16 mouse cellular contexts compared by ENCODE assay signal in the genomic region with DNA sequence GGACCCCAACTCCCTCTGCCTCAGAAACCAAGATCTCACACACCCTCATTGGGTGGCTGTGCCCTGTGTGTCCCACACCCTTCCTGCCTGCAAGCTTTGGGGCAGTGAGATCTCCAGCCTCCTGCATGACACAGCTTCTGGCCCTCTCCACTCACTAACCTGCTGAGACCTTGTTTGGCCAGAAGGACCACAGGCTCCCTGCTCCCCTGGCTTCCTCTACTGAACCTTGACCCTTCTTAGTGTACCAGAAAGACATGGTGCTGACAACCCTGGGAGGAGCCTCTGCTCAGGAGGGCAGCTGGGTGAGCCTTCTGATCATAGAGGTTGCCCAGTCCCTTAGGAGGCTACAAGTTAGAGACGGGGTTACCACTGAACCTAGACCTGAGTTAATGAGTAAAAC. TPM values are rescaled to one million over a fixed set of nuclear protein-coding genes. Genes with fewer than 3 reads are reported as not detected.
A peak's percentile ranks its signal among the peaks of the same experiment; 100 is the strongest.
DNase-seq lines count a peak whose midpoint lies in the region; ATAC-seq and TF ChIP-seq lines count a peak whose summit lies in the region.
"Had no signal": no experiment of that assay in that cellular context is flagged by ENCODE, and none has a peak within 500 bp of the region (broad histone marks: within the 10 kb centered on the region; RNA-seq: fewer than 3 reads in every experiment).

No protein-coding gene starts in this region.

- TF ChIP-seq CTCF in Patski (IDR thresholded peaks at IDR 0.05) = no peak

- peaks cover 39% of the 10 kb centered on the region for H3K36me3 ChIP-seq in intestine, embryonic 15.5 days
- H3K36me3 ChIP-seq in liver, embryonic 15.5 days (replicated peaks) = 0 out of 2 replicates have a peak, but pooled peaks cover 7% of the 10 kb centered on the region
- peaks cover 18% of the 10 kb centered on the region for H3K36me3 ChIP-seq in hindbrain, embryonic 16.5 days (ENCODE audit: control insufficient read depth, insufficient read depth, low read length)

- POLR2A ChIA-PET in Patski (lab: Charles Lee) = interaction anchor here (0.9 to 2.9 kb wide), 3 partner anchors 22 to 70 kb away, joined by 3 to 11 read pairs (median 6); no protein-coding TSS in a partner anchor

- peaks cover 7% of the 10 kb centered on the region; the same call in 1 of the 2 replicates for H3K4me1 ChIP-seq in intestine, embryonic 15.5 days (replicated peaks)
- peaks cover 19% of the 10 kb centered on the region for H3K4me1 ChIP-seq in liver, embryonic 15.5 days (replicated peaks)
- H3K4me1 ChIP-seq in hindbrain, embryonic 16.5 days (ENCODE audit: control insufficient read depth, insufficient read depth, low read depth, low read length) = no peaks in the 10 kb centered on the region

- H3K9ac ChIP-seq in intestine, embryonic 15.5 days = no peak overlapping the region
- no peak overlapping the region for H3K9ac ChIP-seq in liver, embryonic 15.5 days
- H3K9ac ChIP-seq in hindbrain, embryonic 16.5 days (ENCODE audit: low read depth, low read length) = no peak overlapping the region
- H3K9ac ChIP-seq: embryonic facial prominence, embryonic 12.5 days; heart, embryonic 15.5 days; lung, embryonic 15.5 days had no signal

- 46% methylated on average over 1 of the region's 1 CpGs for WGBS in intestine, embryonic 15.5 days
- 39% methylated on average over 1 of the region's 1 CpGs for WGBS in liver, embryonic 15.5 days (ENCODE audit: insufficient replicate concordance)
- WGBS in hindbrain, embryonic 16.5 days = 93% methylated on average over 1 of the region's 1 CpGs

- no peaks in the 10 kb centered on the region for H3K9me3 ChIP-seq in intestine, embryonic 15.5 days
- H3K9me3 ChIP-seq in liver, embryonic 15.5 days (replicated peaks) = no peaks in the 10 kb centered on the region
- no peaks in the 10 kb centered on the region for H3K9me3 ChIP-seq in hindbrain, embryonic 16.5 days (ENCODE audit: control insufficient read depth, low read length)
- H3K9me3 ChIP-seq: embryonic facial prominence, embryonic 12.5 days; heart, embryonic 15.5 days; lung, embryonic 15.5 days; midbrain, embryonic 10.5 days had no signal

- ATAC-seq in Patski = peak; percentile 10
- ATAC-seq in intestine, embryonic 15.5 days = 0 out of 2 replicates have a peak, but pooled peaks have one; percentile 14
- ATAC-seq in liver, embryonic 15.5 days (ENCODE audit: insufficient read depth) = peak; percentile 27; the same call in 1 of the 2 replicates
- ATAC-seq in hindbrain, embryonic 16.5 days = no peak
- ATAC-seq in inflammation-experienced regulatory T-cells, adult 6 months = no peak
- ATAC-seq in megakaryocyte-erythroid progenitor cell, adult 5-6 weeks (replicated peaks; ENCODE audit: low FRiP score, low TSS enrichment, poor library complexity, severe bottlenecking) = no peak
- ATAC-seq: forebrain, embryonic 14.5 days had no signal

- no peak overlapping the region for H3K4me3 ChIP-seq in intestine, embryonic 15.5 days (replicated peaks)
- no peak overlapping the region for H3K4me3 ChIP-seq in liver, embryonic 15.5 days (replicated peaks)
- H3K4me3 ChIP-seq in hindbrain, embryonic 16.5 days (ENCODE audit: low read length) = no peak overlapping the region
- H3K4me3 ChIP-seq: embryonic facial prominence, embryonic 12.5 days; heart, embryonic 15.5 days; left cerebral cortex, adult 2 months; lung, embryonic 15.5 days; midbrain, embryonic 10.5 days had no signal

- no peaks in the 10 kb centered on the region for H3K27me3 ChIP-seq in Patski
- H3K27me3 ChIP-seq in intestine, embryonic 15.5 days (replicated peaks) = no peaks in the 10 kb centered on the region
- no peaks in the 10 kb centered on the region; the same call in 1 of the 2 replicates for H3K27me3 ChIP-seq in liver, embryonic 15.5 days
- H3K27me3 ChIP-seq in hindbrain, embryonic 16.5 days (replicated peaks; ENCODE audit: control insufficient read depth, insufficient read depth, low read length) = no peaks in the 10 kb centered on the region
- H3K27me3 ChIP-seq: embryonic facial prominence, embryonic 12.5 days; heart, embryonic 15.5 days; lung, embryonic 15.5 days had no signal

- H3K4me2 ChIP-seq in intestine, embryonic 15.5 days (replicated peaks) = no peak overlapping the region
- H3K4me2 ChIP-seq in liver, embryonic 15.5 days = no peak overlapping the region
- H3K4me2 ChIP-seq in hindbrain, embryonic 16.5 days (ENCODE audit: low read length) = no peak overlapping the region
- H3K4me2 ChIP-seq: embryonic facial prominence, embryonic 12.5 days; heart, embryonic 15.5 days; lung, embryonic 15.5 days had no signal

- in situ Hi-C loops in Patski (cut with MboI; ENCODE audit: low pct_unique_long_range_greater_than_20kb) = loop anchor here (5.0 kb wide), 1 partner anchor 38 kb away; no protein-coding TSS in a partner anchor

- CTCF ChIA-PET in Patski (lab: Charles Lee) = interaction anchor here (0.7 to 5.4 kb wide), 7 partner anchors 9 to 125 kb away, joined by 3 to 31 read pairs (median 3); no protein-coding TSS in a partner anchor

- H3K27ac ChIP-seq in intestine, embryonic 15.5 days = peak overlapping the region; percentile 32
- peak overlapping the region; percentile 76 for H3K27ac ChIP-seq in liver, embryonic 15.5 days (replicated peaks)
- H3K27ac ChIP-seq in hindbrain, embryonic 16.5 days (ENCODE audit: low read depth, low read length) = no peak overlapping the region
- H3K27ac ChIP-seq: embryonic facial prominence, embryonic 12.5 days; heart, embryonic 15.5 days; left cerebral cortex, adult 2 months; lung, embryonic 15.5 days; midbrain, embryonic 10.5 days had no signal

- no peak for DNase-seq in Patski (ENCODE audit: low read depth, low spot score)
- DNase-seq in kidney, postnatal 10 days = peak; percentile 58
- DNase-seq: cerebellum, postnatal 10 days had no signal

RNA-seq across cellular contexts. Expression of gene Ctrb1, which starts 18.4 kb away (rescaled TPM):
- not detected for polyA plus RNA-seq in Patski (2021)
- 1,145 and 3,143 TPM in 2 replicates for polyA plus RNA-seq in intestine, embryonic 15.5 days (2015; fragmentation: Nextera tagmentation; extraction: Ambion mirVana)
- polyA plus RNA-seq in liver, embryonic 15.5 days (2015; fragmentation: Nextera tagmentation; extraction: Ambion mirVana) = 3.0 and 32.8 TPM in 2 replicates
- not detected in 2 replicates for polyA plus RNA-seq in hindbrain, embryonic 16.5 days (2015; fragmentation: Nextera tagmentation; extraction: Ambion mirVana)
- polyA plus RNA-seq in inflammation-experienced regulatory T-cells, adult 6 months (2017; shearing (Covaris generic)) = not detected
- not detected in 2 replicates for total RNA-seq in megakaryocyte-erythroid progenitor cell, adult 5-6 weeks (2014; fragmentation: Nextera tagmentation)
- not detected in 2 replicates for total RNA-seq in megakaryocyte-erythroid progenitor cell, adult 5-6 weeks (2017)
- total RNA-seq: CH12.LX; gastrocnemius, postnatal 36 days; left cerebral cortex, adult 2 months had no signal
- polyA plus RNA-seq: embryonic facial prominence, embryonic 12.5 days; forebrain, embryonic 14.5 days; midbrain, embryonic 10.5 days had no signal

RNA-seq across cellular contexts. Expression of gene Bcar1, which starts 34.4 kb away (rescaled TPM):
- 156 TPM for polyA plus RNA-seq in Patski (2021)
- polyA plus RNA-seq in intestine, embryonic 15.5 days (2015; fragmentation: Nextera tagmentation; extraction: Ambion mirVana) = 40.8 and 44.2 TPM in 2 replicates
- 7.8 and 10.2 TPM in 2 replicates for polyA plus RNA-seq in liver, embryonic 15.5 days (2015; fragmentation: Nextera tagmentation; extraction: Ambion mirVana)
- 37.6 and 50.0 TPM in 2 replicates for polyA plus RNA-seq in hindbrain, embryonic 16.5 days (2015; fragmentation: Nextera tagmentation; extraction: Ambion mirVana)
- under 1 TPM in 2 of 3 experiments, not detected in 1; 0.17 to 0.25 TPM for polyA plus RNA-seq in inflammation-experienced regulatory T-cells, adult 6 months (2017; shearing (Covaris generic))
- 0.17 TPM in 1 of 2 replicates, not detected in the other for total RNA-seq in megakaryocyte-erythroid progenitor cell, adult 5-6 weeks (2014; fragmentation: Nextera tagmentation)
- total RNA-seq in megakaryocyte-erythroid progenitor cell, adult 5-6 weeks (2017) = not detected in 2 replicates

Comparison
In these comparisons a context has a peak if more than half of its experiments do, and no peak if none do; other contexts are left out.
1. ATAC-seq: peak in Patski (single experiment), intestine, embryonic 15.5 days (single experiment) and liver, embryonic 15.5 days (single experiment); none in hindbrain, embryonic 16.5 days (single experiment), inflammation-experienced regulatory T-cells, adult 6 months (single experiment) and megakaryocyte-erythroid progenitor cell, adult 5-6 weeks (single experiment).
2. RNA of gene Ctrb1, which starts 18.4 kb away (polyA plus RNA-seq): 1,145 to 3,143 TPM in intestine, embryonic 15.5 days; 3.0 to 32.8 TPM in liver, embryonic 15.5 days, not detected in Patski (single experiment), not detected in hindbrain, embryonic 16.5 days and not detected in inflammation-experienced regulatory T-cells, adult 6 months; every median in the first group is over 10 times any median in the second.